Mouse (Mus musculus) forebrain, embryonic 16.5 days (tissue): Measurements from ENCODE around the gene Pgrmc2. TPM values are rescaled to one million over a fixed set of nuclear protein-coding genes. Genes with fewer than 3 reads are reported as not detected.
A peak's percentile ranks its signal among the peaks of the same experiment; 100 is the strongest.

Experiments used
- ATAC-seq: fragments of 200-750 bp; cut with Nextera tagmentation; 2 replicates; pipeline ENCODE4 v1.8.0; 2017; ENCODE audit warnings: mild to moderate bottlenecking, moderate library complexity
- H3K27ac ChIP-seq: fragments of 300-500 bp; sonication (generic); 2 replicates; pipeline ENCODE4 v1.5.1; 2014; ENCODE audit warnings: low read length, control low read depth
- H3K27me3 ChIP-seq: fragments of 300-500 bp; sonication (generic); replicated peaks from 2 replicates; pipeline ENCODE4 v1.6.1; 2014; ENCODE audit warnings: low read length; ENCODE audit not compliant: control insufficient read depth, insufficient read depth
- H3K36me3 ChIP-seq: fragments of 300-500 bp; sonication (generic); 2 replicates; pipeline ENCODE4 v1.6.1; 2014; ENCODE audit not compliant: control insufficient read depth, insufficient read depth
- H3K4me1 ChIP-seq: fragments of 300-500 bp; sonication (generic); replicated peaks from 2 replicates; pipeline ENCODE4 v1.6.1; 2014; ENCODE audit warnings: low read length; ENCODE audit not compliant: control insufficient read depth, insufficient read depth
- H3K4me2 ChIP-seq: fragments of 300-500 bp; sonication (generic); 2 replicates; pipeline ENCODE4 v1.6.1; 2014; ENCODE audit warnings: mild to moderate bottlenecking, low read length, control low read depth
- H3K4me3 ChIP-seq: fragments of 300-500 bp; sonication (generic); replicated peaks from 2 replicates; pipeline ENCODE4 v1.5.1; 2014; ENCODE audit warnings: mild to moderate bottlenecking, low read length, control low read depth
- H3K9ac ChIP-seq: fragments of 300-500 bp; sonication (generic); replicated peaks from 2 replicates; pipeline ENCODE4 v1.6.1; 2014; ENCODE audit warnings: low read depth, low read length, control low read depth
- H3K9me3 ChIP-seq: fragments of 300-500 bp; sonication (generic); 2 replicates; pipeline ENCODE4 v1.6.1; 2016; ENCODE audit warnings: low read length; ENCODE audit not compliant: control insufficient read depth
- WGBS: fragments of 180-500 bp; shearing (Covaris S2); extraction: QIAGEN DNeasy Blood & Tissue Kit; methylation state at CpG from one replicate; pipeline ENCODE4 v1.1.7; 2014; 5-methylcytosine and 5-hydroxymethylcytosine counted together
- polyA plus RNA-seq: library from polyadenylated mRNA; unstranded; fragments of >200 nt; fragmentation: Nextera tagmentation; extraction: Ambion mirVana; gene quantifications from 2 replicates; pipeline ENCODE4 v1.2.1, GENCODE M21; 2015

Pgrmc2 gene
- polyA plus RNA-seq, 1 experiment from 2014 or later, result 29.1 TPM

GRCm38 (mm10) chr3:41080724-41081123 lies 2.1 kb downstream of the Pgrmc2 start:
- Histone ChIP-seq H3K4me2 (peak overlapping the region; percentile 94), H3K27me3 (no peaks in the 10 kb centered on the region), H3K9ac (no peak overlapping the region), H3K4me3 (no peak overlapping the region), H3K4me1 (peaks cover 15% of the 10 kb centered on the region), H3K27ac (no peak overlapping the region), H3K9me3 (no peaks in the 10 kb centered on the region), H3K36me3 (no peaks in the 10 kb centered on the region)
- WGBS, result 32% methylated on average over 3 of the region's 3 CpGs
- ATAC-seq, result no peak

GRCm38 (mm10) chr3:41078673-41079072 lies 4.2 kb downstream of the Pgrmc2 start:
- H3K9ac ChIP-seq, result no peak overlapping the region
- peaks cover 12% of the 10 kb centered on the region for H3K4me1 ChIP-seq
- H3K27me3 ChIP-seq, result no peaks in the 10 kb centered on the region
- no peaks in the 10 kb centered on the region for H3K9me3 ChIP-seq
- no peak for ATAC-seq
- H3K4me3 ChIP-seq, result no peak overlapping the region
- WGBS, result 97% methylated on average over 2 of the region's 2 CpGs
- no peak overlapping the region for H3K4me2 ChIP-seq
- H3K36me3 ChIP-seq, result no peaks in the 10 kb centered on the region
- no peak overlapping the region for H3K27ac ChIP-seq

GRCm38 (mm10) chr3:41075376-41075775 lies 7.5 kb downstream of the Pgrmc2 start:
- 0 out of 2 replicates have a peak, but pooled peaks cover 2% of the 10 kb centered on the region for H3K4me1 ChIP-seq
- H3K9ac ChIP-seq, result no peak overlapping the region
- H3K9me3 ChIP-seq, result no peaks in the 10 kb centered on the region
- 72% methylated on average over 8 of the region's 8 CpGs for WGBS
- no peak overlapping the region for H3K4me3 ChIP-seq
- no peak overlapping the region for H3K27ac ChIP-seq
- ATAC-seq, result no peak
- no peaks in the 10 kb centered on the region for H3K36me3 ChIP-seq
- H3K27me3 ChIP-seq, result no peaks in the 10 kb centered on the region
- H3K4me2 ChIP-seq, result no peak overlapping the region

- no peak overlapping the region for H3K9ac ChIP-seq
- no peak overlapping the region for H3K27ac ChIP-seq
- H3K4me3 ChIP-seq, result no peak overlapping the region
- H3K4me2 ChIP-seq, result no peak overlapping the region
- peaks cover 5% of the 10 kb centered on the region for H3K36me3 ChIP-seq
- peak; percentile 57; the same call in 1 of the 2 replicates for ATAC-seq
- H3K4me1 ChIP-seq, result 0 out of 2 replicates have a peak, but pooled peaks cover 3% of the 10 kb centered on the region
- no peaks in the 10 kb centered on the region for H3K27me3 ChIP-seq
- 64% methylated on average over 2 of the region's 2 CpGs for WGBS
- H3K9me3 ChIP-seq, result no peaks in the 10 kb centered on the region
Observed at GRCm38 (mm10) chr3:41070519-41070918, 12.3 kb downstream of the Pgrmc2 start.

GRCm38 (mm10) chr3:41065320-41065719 lies 17.5 kb downstream of the Pgrmc2 start:
- H3K36me3 ChIP-seq, result peaks cover 9% of the 10 kb centered on the region
- H3K4me3 ChIP-seq, result no peak overlapping the region
- 93% methylated on average over 2 of the region's 2 CpGs for WGBS
- no peaks in the 10 kb centered on the region for H3K9me3 ChIP-seq
- no peak overlapping the region for H3K4me2 ChIP-seq
- no peaks in the 10 kb centered on the region for H3K27me3 ChIP-seq
- no peaks in the 10 kb centered on the region for H3K4me1 ChIP-seq
- no peak for ATAC-seq
- H3K27ac ChIP-seq, result no peak overlapping the region
- no peak overlapping the region for H3K9ac ChIP-seq

GRCm38 (mm10) chr3:41062758-41063157 lies 20.1 kb downstream of the Pgrmc2 start:
- no peaks in the 10 kb centered on the region for H3K9me3 ChIP-seq
- H3K4me3 ChIP-seq, result no peak overlapping the region
- H3K4me1 ChIP-seq, result peaks cover 8% of the 10 kb centered on the region
- ATAC-seq, result no peak
- H3K36me3 ChIP-seq, result peaks cover 6% of the 10 kb centered on the region; the same call in 1 of the 2 replicates
- no peak overlapping the region for H3K9ac ChIP-seq
- 96% methylated on average over 2 of the region's 2 CpGs for WGBS
- no peak overlapping the region for H3K27ac ChIP-seq
- no peaks in the 10 kb centered on the region for H3K27me3 ChIP-seq
- no peak overlapping the region for H3K4me2 ChIP-seq

- no peak for ATAC-seq
- H3K9me3 ChIP-seq, result no peaks in the 10 kb centered on the region
- WGBS, result 86% methylated on average over 3 of the region's 3 CpGs
Observed at GRCm38 (mm10) chr3:41061831-41062565, 20.8 kb downstream of the Pgrmc2 start.

GRCm38 (mm10) chr3:41059249-41059648 lies 23.6 kb downstream of the Pgrmc2 start:
- 91% methylated on average over 3 of the region's 3 CpGs for WGBS
- no peak overlapping the region for H3K9ac ChIP-seq
- H3K27ac ChIP-seq, result no peak overlapping the region
- 0 out of 2 replicates have a peak, but pooled peaks cover 2% of the 10 kb centered on the region for H3K9me3 ChIP-seq
- ATAC-seq, result no peak
- no peaks in the 10 kb centered on the region for H3K36me3 ChIP-seq
- H3K4me2 ChIP-seq, result no peak overlapping the region
- H3K4me1 ChIP-seq, result peaks cover 8% of the 10 kb centered on the region
- no peaks in the 10 kb centered on the region for H3K27me3 ChIP-seq
- H3K4me3 ChIP-seq, result no peak overlapping the region

More at GRCm38 (mm10) chr3:41061831-41062565, 20.8 kb downstream of the Pgrmc2 start:
- Histone ChIP-seq H3K4me3 (no peak overlapping the region), H3K4me2 (no peak overlapping the region), H3K27me3 (no peaks in the 10 kb centered on the region), H3K27ac (no peak overlapping the region), H3K4me1 (peaks cover 8% of the 10 kb centered on the region), H3K36me3 (peaks cover 4% of the 10 kb centered on the region; the same call in 1 of the 2 replicates), H3K9ac (no peak overlapping the region)

- ATAC-seq, result peak; percentile 54; the same call in 1 of the 2 replicates
- Histone ChIP-seq H3K36me3 (no peaks in the 10 kb centered on the region), H3K9me3 (0 out of 2 replicates have a peak, but pooled peaks cover 2% of the 10 kb centered on the region), H3K4me1 (peaks cover 8% of the 10 kb centered on the region), H3K9ac (no peak overlapping the region), H3K27me3 (no peaks in the 10 kb centered on the region), H3K4me3 (no peak overlapping the region), H3K4me2 (no peak overlapping the region), H3K27ac (no peak overlapping the region)
- whole genome bisulfite sequencing, result 44% methylated on average over 2 of the region's 2 CpGs
Observed at GRCm38 (mm10) chr3:41058395-41058794, 24.5 kb downstream of the Pgrmc2 start.
